Mouse (Mus musculus) cerebellum, adult 8-10 months (tissue): Measurements from ENCODE around the gene Gja4.

Source experiments
- DNase-seq: peaks from one replicate; pipeline ENCODE4 v3.0.0; 2022

Gene Gja4

DNA sequence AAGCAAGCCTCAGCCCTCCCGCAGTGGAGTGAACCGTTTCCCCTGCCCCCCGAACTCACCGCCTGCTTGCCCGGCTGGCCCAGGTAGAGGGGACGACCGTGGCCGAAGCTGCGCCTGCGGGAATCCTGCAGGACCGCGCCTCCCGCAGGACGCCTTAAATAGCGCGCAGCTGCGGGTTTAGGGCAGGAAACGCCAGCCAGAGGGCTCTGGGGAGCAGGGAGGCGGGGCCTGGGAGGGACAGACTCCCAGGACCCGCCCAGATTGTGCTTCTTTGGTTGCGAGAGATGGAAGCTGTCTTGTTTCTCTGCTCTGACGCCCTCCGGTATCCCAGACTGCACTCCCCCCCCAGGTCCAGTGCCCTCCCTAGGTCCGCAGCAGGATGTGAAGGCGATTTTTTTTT is at the start of gene Gja4:
Gene Gja4, minus strand, starts transcription at position 179 of the 400 bp plus-strand sequence.
- peak; percentile 28 for DNase-seq

DNA sequence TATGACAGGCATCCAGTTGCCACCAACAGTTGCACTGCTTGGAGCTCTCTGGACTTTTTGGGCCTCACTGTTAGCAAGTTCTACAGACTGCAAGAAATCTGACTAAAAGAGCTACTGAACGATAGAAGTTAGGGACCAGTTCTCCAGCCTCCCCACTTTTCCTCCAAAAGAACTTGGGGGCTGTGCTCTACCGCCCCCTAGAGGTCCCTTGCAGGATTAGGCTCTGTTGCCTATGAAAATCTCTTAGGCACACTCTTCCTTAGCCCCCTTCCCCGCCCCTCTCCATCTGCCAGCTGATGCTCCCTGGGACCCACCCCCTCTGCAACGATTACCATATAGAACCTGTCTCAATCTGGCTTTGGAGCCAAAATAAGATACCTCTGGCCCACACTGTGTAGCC is 49.5 kb upstream of the Gja4 start:
- no peak for DNase-seq

DNA sequence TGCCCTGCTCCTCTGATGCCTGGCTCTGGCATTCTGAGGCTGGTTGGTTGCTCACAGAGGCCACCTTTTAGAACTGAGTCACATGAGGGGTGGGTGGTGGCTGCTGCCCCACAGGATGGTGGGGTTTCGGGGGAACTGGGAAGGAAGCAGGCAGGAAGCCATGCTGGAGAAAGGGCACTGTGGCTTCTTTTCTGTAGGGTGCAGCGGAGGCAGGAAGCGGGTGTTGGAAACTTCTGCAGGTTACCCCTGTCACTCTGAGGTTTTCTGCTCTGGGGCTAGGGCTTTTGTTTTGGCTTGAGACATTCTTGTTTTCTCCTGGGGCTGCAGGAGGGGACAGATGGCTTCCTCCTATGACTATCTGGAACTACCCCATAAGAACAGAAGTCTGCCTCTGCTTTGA is 48.7 kb upstream of the Gja4 start:
- no peak for DNase-seq

DNA sequence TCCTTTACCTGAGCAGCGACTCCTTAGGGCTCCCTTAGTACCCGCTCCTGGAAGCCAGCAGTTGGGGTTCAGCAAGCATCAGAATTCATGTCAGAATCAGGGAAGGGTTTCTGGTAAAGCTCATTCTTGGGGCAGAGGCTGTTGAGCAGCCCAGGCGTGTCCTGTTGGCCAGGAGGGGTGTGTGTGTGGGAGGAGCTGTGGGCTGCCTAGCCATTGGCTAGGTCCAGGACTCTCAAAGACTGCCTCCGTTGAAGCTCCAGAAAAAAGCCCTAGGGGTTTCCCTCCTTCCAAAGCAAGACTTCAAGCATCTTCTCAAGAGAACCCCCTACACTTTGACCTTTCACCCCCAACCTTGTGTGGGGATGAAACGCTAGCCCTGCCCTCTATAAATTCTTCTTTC is 44.2 kb upstream of the Gja4 start, which contains the start of gene Gjb5:
Gene Gjb5, minus strand, starts transcription at position 164 of the 400 bp plus-strand sequence.
- DNase-seq: no peak

DNA sequence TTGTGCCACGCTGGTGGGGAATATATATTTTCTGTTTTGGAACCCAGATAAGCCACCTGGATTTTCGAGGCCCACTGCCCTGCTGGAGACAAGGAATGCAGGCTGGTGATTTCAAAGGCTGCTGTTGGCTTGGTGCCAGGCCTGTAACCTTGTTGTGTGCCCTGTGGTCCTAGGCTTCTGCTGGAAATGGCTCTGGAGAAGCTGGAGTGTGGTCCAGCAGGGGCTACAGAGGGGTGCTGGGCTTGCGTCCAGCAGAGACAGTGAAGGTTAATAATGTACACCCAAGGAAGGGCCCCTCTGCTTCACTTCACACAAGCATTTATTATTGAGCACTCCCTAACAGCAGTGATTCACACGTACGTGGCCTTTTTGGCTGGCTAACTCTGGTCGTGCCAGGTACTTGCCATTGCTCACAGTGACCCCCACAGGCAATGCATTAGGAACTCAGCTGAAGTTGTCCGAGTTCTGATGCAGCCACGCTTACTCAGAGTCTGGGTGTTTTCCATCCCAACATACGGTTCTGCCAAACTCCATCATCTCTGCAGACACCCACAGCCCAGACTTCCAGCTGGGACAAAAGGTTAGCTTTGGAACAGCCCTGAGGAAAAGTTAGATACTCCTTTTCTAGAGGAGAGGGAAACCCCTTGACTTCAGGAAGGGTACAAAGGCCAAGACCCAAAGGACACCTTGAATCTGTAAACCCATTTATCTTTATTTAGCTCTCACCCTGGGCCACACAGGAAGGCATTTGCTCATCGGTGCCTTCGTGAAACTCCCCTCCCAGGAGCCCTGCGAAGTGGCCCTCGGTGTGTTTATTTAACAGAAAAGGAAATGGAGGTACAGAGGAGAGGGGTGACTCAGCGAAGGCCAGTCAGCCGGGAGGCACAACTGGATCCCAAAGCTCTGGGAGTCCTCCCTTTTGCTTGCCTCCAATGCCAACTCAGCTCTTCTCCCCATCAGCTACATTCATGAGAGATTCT is 41.0 kb upstream of the Gja4 start:
- no peak for DNase-seq

DNA sequence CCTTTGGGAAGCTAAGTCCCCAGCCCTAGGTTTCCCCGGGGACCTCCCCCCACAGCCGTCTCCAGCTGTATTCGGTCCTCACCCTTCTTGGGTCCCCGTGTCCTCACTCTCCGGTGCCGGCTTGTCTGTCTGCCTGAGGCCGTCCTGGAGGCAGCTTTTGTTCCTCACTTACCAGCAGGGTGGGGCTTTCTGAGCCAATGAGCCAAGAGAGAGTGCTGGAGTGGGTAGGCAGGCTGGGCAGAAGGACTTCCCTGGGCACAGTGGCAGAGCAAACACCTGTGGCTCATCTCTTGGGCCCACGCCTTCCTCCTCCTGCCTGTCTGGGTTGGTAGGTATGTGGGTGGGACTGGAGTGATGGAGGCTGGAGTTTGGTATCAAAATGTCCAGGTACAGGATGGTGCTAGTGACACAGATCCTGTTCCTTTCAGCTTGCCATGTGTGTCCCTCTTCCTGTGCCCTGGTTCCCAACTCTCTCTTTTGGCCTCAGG is 40.2 kb upstream of the Gja4 start, which contains the start of gene Gjb4:
Gene Gjb4, minus strand, starts transcription at position 131 of the 488 bp plus-strand sequence.
- no peak for DNase-seq

DNA sequence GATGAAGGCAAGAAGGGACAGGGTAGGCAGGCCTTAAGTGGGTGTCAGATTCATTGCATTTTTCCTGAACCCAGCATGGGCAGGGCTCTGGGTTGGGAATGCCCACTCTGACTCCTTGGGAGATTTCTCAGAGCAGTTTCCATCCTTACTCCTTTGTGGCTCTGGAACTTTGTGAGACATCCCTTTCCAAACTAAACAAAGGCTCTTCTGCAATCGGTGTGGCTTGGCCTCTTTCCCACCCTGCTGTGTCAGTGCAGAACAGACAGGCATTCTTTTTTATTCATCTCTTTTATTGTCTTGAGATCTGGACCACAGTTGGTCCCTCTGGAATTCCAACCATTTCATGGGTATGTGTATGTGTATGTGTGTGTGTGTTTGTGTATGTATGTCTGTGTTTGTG is 38.8 kb upstream of the Gja4 start:
- DNase-seq: no peak

DNA sequence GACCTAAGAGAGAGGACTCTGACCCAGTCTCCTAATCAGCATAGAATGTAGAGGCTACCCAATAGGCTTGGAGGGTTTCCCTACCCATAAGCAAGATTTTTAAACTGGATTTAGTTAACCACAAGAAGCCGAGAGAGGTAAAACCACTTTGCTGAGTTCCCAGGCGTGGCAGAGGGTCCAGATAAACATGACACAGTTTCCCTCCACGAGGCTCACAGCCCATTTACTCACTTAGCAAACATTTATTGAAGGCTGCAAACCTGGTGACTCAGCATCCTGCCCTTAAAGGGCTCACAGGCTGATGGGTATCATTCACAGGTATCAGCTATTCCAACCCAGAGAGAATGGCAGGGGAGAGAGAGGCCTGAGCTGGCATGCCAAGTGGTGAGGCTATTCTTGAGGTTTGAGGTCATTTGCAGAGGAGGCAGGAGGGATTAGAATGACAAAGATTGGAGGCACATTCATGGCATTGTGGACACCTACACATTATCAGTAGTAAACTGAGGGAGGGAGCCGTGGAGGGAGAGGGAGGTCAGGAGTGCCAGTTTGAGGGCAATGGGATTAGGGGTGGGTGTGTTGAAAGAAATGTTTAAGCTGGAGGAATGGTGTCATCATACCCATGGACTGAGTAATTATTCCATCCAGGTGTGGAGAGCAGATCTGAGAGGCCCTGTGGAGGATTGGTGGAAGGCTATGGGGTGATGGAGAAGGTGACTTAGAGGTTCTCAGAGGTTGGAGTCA is 35.9 kb upstream of the Gja4 start:
- DNase-seq: no peak

DNA sequence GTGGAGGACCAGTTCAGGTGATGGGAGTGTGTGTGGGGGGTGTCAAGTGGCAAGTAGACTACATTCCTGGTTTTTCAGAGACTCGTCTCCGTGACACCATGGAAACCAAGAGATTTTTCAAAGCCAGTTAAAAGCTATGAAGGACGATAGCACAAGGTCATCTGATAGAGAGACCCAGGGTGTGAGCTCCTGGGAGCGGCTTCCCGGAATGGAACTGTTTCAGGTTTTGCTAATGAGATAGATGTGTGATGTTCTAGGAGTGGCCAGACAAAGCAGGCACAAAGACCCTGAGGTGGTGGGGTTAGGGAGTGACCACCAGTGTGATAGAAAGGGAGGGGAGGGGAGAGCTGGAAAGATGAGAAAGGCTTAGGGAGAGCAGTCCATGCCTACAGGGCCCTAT is 31.2 kb upstream of the Gja4 start:
- no peak for DNase-seq

DNA sequence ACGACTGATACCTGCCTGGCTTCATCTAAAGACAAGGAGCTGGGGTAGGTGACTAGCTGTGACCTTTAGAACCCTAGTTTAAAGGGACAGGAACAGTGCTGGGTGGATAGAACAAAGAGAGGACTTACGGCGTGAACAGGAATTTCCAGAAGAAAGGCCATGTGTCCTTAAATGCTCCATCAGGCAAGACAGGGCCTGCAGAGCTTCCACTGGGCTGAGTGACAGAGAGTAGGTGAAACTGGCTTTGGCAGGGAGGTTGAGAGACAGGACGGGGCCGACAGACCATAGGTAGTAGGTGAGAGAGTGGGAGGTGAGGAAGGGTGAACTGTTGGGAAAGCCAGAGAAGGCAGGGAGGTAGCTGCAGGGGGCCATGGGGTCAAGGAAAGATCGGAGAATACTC is 27.5 kb upstream of the Gja4 start:
- no peak for DNase-seq

DNA sequence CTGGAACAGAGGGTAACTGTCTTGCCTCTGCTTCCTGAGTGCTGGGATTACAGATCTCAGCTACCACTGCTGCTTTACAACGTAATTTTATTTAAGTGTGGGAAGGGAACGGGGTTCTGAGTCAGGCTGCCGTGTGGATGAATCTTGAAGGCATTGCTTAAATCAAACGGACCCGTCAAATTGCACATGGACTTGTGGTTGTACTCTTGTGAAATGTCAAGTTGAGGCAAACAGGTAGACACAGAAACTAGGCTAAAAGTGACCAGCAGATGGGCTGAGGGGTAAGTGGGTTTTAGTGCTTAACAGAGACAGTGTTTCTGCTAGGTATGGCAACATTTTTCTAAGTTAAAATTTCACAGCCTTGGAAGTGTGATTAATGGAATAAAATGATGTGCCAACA is 23.8 kb upstream of the Gja4 start:
- DNase-seq: no peak

DNA sequence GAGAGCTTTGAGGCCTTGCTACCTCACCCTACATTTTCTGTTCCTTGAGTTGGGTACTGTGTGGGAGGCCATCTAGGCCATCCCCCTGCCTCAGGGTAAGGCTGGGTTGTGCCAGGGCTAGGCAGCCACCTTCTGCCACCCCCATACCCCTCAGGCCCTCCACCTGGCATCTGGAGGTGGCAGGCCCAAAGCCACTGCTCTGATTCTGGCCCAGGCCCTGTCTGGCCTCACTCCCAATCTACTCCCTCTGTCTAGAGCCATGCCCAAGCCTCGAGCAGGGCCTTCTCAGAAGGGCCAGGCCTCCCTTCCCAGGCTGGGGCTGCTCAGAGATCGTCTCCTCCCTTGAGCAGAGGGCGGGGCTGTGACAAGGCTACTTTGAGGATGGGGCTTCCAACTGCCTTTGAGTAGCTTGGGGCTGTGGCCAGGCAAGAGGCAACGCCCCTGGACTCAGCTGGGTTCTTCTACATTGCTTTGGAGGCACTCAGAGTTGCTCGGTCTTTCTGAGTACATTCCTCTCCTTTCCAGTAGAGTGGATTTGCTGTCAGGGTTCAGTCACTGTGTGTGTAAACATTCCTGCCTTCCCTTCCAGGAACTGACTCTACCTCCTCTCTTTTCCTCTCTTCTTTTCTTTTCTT is 21.1 kb upstream of the Gja4 start:
- no peak for DNase-seq

DNA sequence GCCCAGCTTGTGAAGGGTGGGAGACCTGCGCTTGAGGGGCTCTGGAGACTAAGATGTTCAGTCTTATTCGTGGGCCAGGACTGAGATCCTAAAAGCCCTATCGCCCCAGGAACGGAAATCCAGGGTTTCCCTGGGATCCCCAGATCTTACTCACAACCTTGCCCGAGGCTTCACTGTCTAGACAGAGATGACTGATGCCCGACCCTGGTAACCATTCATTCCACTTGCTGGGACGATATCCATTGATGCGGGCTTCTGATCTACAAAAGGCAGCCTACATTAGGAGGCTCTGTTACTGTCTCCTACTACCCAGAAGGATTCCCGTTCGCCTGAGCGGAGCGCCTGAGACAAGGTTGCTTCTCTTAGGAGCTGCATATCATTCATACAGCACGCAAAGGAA is 17.3 kb upstream of the Gja4 start:
- no peak for DNase-seq

DNA sequence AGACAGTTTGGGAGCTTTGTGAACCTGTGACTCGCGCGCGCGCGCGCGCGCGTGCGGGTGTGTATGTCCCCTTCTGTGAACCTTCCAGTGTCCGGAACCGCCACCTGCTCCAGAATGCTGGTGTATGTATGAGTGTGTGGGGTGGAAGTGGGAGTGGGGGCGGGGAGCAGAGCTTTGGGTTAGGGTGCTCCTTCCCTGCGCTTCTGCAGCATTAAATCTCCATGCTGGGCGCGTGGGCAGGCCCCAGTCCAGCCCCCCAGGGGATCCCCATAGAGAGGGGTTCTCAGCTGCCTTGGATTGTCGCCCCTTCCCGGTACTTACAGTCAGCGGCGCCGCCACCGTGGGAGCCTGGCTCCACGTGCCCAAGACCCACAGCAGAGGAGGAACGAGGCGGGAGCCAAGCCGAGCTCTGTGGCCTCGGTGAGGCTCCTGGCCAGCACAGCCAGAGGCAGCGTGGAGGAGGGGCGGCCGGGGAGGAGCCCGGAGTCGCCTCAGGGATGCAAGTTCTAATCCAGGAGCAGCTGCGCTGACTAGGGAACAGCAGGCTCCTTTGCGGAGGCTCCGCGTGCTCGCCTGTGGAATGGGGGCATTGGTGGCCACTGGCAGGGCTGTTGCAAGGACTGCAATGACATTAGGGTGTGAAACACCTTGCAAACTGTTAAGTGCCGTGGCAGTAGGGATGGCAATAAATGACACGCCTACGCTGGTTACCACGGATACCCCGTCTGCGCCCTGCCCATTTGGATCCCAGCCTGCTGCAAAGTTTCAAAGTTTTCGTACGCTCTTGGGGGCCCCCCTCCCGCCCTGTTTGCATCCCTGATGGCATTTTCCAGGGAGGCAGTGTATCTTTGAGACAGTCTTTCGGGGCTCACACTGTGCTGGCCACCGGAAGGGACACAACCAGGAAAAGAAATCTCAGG is 16.6 kb upstream of the Gja4 start, which contains the start of gene Gjb3:
Gene Gjb3, minus strand, starts transcription at position 664 of the 920 bp plus-strand sequence.
- DNase-seq: no peak

DNA sequence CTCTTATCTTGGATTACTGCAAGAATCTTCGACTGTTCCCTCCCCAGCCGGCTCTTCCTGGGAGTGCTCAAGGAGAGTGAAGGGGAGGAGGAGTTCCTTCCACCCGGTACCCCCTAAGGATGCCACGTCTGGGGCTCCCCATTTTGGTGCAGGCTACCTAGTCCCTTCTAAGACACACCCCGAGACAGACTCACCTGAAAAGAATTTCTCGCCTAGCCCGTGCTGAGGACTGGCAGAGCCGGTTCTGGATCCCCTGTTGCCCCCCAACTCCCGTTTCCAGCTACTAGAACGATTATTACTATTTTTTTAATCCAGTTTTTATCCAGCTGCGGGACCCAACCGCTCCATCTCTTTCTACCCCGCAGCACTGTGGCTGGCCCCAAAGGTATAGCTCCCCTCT is 15.9 kb upstream of the Gja4 start:
- no peak for DNase-seq

DNA sequence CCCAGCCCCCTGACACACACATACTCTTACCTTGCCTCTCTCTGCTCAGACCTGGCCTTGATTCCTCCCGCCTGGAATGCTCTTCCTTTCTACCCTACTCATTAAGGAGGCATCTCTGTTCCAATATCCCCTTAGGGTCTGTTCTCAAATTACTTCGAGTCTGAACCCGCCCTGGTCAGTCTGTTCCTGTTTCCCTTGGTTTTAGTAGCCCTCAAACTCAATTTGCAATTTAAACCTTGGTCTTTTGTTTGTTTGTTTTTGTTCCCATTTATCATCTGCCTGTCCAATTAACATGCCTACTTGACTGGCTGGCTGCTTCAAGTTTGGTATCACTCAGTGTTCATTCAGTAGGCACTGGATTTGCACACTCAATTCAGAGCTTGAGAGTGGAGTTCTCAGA is 15.2 kb upstream of the Gja4 start:
- no peak for DNase-seq

DNA sequence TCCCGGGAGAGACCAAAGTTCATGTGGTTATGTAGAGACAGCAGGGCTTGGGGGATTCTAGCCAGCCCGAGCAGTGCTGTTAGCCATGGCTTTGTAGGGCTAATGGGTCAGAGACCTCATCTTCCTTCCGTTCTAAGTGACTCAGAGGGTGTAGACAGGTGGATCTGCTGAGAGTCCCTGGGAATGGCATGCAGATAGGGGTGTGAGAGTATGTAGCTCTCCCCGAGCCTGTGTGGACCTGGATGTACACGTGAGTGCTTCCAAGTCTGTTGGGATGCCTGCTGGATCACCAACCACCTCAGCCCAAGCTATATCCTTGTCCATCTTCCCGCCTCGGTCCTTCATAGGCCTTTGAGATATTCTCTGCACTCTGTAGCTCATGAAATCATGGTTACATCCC is 14.5 kb upstream of the Gja4 start:
- no peak for DNase-seq

DNA sequence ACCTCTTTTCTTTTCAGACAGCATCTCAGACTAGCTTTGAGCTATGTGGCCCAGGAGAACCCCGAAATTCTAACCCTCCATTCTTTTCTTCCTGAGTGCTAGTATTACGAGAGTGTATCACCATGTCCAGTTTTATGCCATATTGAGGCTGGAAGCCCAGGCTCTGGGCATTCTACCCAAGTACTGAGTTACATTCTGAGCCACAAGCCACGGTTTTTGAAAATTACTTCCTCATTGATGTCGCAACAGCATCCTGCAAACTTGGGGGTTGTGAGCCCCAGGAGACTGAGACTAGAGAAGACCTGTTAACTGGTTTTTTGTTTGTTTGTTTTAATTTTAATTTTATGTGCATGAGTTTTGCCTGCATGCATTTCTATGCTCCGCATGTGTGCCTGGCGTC is 13.9 kb upstream of the Gja4 start:
- DNase-seq: no peak

DNA sequence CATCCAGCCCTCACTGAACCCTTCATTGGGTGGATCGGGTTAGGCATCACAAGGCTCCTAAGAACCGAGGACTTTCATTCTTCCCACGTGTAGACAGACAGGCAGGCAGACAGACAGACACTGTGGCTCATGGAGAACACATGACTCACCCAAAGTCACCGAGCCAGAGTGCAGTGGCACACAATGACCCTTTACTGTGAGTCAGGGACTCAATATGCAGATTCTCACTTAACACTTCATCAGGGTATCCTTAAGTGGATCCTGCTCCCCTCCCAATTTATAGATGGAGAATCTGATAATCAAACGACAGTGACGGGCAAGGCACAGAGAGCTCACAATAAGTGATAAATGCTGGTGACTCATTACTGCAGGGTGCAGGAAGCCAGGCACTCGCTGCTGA is 13.4 kb upstream of the Gja4 start:
- DNase-seq: no peak

DNA sequence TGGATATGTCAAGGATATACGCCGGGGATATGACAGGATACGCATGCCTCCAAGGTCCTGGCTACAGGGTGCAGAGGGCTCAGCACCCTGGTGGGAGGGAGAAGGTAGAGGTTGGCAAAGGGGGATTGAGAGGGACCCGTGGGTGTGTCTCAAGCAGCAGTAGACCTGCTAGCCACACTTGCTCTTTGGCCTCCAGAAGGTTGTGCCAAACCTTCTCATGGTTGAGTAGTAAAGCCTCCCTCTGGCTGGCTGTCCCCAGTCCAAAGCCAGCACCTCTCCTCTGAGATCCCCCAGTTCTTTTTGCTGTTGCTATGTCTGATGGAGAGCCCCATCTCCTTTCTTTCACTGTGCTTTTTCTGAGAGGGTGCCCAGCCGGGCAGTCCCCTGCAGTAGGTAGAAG is 11.4 kb upstream of the Gja4 start:
- DNase-seq: no peak

DNA sequence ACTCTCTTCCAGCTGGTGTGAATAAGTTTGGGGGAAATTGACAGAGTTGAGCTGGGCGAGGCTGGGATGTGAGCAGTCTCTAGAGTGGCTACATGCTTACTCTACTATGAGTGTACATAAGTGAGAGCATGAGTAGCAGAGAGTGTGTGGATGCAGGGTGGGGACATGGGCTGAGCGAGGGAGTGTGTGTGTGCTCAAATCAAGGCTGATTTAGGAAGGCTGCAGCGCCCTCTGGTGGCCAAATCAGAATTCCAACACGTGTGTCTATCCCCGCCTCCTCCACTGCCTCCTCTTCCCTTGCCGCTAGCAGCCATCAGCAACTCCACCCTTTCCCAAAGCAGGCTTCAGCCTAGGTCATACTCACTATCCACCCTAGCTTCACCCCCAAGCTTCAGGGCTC is 10.9 kb upstream of the Gja4 start:
- peak; percentile 68 for DNase-seq

DNA sequence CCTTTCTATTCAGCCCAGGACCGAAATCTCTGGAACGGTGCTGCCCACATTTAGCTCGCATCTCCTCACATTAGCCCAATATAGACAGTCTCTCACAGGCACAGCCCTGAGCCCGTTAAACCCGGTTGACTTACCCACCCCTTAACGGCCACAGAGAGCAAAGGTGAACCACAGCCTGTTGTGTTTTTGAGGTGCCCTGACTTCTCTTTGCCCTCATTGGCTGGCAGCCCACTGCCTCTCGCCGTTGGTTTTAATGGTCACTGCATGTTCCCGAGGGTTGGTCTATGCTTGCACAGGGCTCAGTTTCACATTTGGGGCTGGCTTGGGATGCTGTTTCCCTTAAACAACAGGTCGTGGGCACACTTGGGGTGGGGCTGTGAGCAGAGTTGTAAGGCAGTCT is 10.5 kb upstream of the Gja4 start:
- no peak for DNase-seq
